Mouse (Mus musculus): Measurements from ENCODE around the gene Dlx6.

Dlx6 gene

GRCm38 (mm10) chr6:6863160-6863870 lies at the start of gene Dlx6:
Gene Dlx6, plus strand, starts transcription at chr6:6863334.
- DNase-seq (ENCODE audit: low spot score in 2 of 2): no peak

DNA sequence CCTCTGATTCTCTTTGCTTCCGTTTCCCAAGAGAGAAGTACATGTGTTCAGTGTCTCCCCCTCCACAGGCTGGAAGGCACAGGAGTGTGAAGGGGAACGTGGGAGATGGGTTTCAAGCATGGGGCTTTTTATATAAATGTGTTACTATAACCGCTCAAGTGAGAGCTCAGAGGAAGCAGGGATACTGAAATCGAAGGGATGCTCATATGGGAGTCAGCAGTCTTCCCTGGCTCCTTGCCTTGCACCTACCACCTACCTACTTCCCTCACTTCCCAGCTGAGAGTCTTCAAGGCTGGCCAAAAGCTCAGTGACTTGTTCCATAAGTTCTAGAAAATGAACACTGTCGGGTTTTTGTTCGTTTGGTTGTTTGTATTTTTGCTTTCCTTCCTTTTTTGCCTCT lies 46.3 kb upstream of the Dlx6 start:
- no peak for DNase-seq (ENCODE audit: low spot score in 2 of 2)

DNA sequence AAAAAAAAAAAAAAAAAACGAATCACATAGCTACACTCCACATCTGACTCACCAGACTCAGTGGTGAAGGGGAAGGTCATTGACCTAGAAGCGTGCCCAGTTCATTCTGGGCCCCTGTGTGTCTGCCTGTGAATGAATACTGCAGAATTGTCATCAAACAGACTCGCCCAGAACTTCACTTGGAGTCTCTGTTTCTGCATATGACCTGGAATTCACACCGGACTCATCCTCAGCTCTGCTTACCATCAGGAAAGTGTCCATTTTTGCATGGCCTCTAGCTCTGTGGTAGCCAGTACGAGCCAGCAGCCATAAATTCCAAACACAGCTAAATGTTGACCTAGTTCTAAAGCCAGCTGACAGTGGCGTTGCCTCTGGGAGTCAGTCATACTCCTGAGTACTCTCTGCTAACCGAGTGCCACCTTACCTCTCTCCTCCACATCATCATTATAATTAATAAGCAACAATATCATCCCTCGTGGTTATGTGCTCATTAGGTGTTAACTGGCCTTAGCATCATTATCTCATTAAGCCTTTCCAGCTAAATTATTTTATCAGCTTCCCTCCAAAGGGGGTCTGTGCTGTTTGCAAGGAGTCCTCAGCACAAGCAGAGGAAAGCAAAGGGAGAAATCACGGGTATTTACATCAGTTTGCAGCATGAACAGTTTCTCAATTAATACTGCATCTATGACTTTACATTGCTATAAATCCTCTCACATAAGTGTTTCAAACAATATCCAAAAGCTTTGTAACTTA lies 44.9 kb upstream of the Dlx6 start:
- DNase-seq (ENCODE audit: low spot score in 2 of 2): no peak

- DNase-seq (ENCODE audit: low spot score in 2 of 2): no peak
Measured at GRCm38 (mm10) chr6:6819134-6819533, 44.0 kb upstream of the Dlx6 start.

- no peak for DNase-seq (ENCODE audit: low spot score in 2 of 2)
Measured at GRCm38 (mm10) chr6:6825313-6825712, 37.8 kb upstream of the Dlx6 start.

DNA sequence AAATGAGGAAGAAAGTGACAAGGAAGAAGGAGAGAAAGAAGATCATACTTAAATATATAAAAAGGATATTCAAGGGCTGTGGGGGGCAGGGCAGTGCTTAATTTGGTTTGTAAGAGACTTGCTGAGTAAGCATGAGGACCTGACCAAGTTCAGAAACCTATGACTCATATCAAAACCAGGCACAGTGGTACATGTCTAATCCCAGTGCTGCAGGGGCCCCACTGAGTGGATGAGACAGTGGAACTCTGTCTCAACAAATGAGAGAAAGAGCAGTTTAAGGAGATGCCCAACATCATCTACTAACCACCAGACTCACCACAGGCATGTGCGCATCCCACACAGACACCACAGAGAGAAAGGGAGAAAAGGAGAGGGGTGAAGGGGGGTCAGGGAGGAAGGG lies 36.3 kb upstream of the Dlx6 start:
- no peak for DNase-seq (ENCODE audit: low spot score in 2 of 2)

- DNase-seq (ENCODE audit: low spot score in 2 of 2): no peak
Measured at GRCm38 (mm10) chr6:6830446-6830845, 32.7 kb upstream of the Dlx6 start.

GRCm38 (mm10) chr6:6833301-6833700 lies 29.8 kb upstream of the Dlx6 start:
- no peak for DNase-seq (ENCODE audit: low spot score in 2 of 2)

DNA sequence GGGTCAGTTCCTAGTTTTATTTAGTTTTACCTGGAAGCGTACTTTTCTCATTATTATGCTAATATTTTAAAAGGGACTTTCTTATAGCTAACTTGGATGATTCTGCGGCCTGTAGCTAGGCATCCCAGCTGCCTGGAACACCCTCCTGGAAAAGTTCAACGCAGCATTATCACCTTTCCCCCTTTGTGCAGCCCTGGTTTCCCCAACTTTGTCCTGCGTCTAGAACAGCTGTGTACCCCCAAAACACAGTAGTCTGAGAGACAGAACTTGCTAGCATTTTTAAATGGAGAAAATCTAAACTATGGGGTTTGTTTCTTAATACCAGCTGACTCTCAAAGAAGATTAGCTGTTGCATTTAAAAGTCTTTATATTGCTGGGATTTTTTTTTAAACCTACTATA lies 14.6 kb upstream of the Dlx6 start:
- DNase-seq (ENCODE audit: low spot score in 2 of 2): no peak

GRCm38 (mm10) chr6:6849744-6850143 lies 13.4 kb upstream of the Dlx6 start:
- no peak for DNase-seq (ENCODE audit: low spot score in 2 of 2)

DNA sequence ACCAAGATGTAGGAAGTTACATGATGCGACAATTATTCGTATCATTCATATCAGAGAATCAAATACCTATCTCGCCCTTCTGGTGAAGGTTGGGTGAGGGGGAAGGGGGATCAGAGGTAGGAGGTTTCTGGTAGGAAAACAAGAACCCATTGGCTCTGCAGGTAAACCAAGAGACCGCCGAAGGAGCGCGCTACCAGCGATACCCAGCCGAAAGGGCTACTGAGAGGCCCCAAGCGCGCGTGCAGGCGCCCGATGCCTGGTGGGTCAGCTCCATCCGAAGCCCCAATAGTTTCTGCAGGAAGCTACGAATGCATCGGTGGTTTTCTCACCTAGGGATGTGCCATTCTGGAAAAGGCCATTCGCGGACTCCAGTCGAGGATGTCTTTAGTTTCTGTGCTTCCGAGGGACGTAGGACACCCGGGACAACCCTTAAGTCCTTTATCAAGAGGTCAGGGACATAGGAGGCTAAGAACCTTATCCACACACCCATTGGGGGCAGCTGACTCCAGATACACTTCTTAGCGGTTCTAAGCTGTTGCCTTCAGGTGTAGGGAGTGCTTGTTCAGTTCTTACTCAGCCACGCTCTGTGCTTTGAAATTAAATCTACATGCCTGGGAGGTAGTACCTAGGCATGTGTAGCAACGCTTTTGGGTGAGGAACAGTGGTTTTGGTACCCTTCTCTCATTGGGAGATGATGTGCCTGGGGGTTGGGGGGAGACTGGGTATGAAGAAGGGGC lies 12.6 kb upstream of the Dlx6 start:
- no peak for DNase-seq (ENCODE audit: low spot score in 2 of 2)

- no peak for DNase-seq (ENCODE audit: low spot score in 2 of 2)
Measured at GRCm38 (mm10) chr6:6851166-6851565, 12.0 kb upstream of the Dlx6 start.

DNA sequence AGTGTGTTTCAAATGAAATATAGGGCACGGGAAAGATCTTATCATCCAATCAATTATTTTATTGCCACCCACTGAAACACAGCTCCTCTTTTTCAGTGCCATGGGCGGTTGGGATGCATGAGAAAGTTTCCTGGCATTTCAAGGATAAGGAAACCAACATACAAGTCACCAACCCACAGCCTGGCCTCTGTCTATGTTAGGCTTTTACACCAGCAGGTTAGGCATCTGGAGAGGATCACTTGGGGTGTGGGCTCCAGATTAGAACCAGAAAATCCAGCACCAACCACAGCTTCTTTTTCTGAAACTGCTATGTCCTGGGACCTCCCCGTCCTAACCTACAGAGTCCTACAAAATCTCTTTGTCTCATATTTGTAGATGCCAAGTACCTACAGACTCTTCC lies 10.2 kb upstream of the Dlx6 start:
- DNase-seq (ENCODE audit: low spot score in 2 of 2): no peak

DNA sequence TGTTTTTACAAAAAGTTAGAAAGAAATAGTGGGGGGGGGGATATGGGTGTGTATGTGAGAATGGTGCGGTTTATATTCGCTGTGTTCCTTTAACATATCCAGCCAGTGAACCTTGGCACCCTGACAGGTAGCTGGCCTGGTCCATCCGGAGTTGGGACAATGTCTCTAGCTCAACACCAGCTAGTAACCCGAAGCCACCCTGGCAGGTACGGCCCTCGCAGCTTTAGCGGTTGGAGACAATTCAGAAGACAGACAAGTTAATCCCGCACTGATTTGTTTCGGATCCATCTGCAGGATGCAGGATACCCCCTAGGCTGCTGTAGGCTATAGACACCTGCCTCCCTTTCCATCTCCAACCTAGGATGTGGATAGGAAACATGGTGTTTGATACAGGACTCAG lies 9.0 kb upstream of the Dlx6 start:
- DNase-seq (ENCODE audit: low spot score in 2 of 2): no peak

GRCm38 (mm10) chr6:6854902-6855745 lies 8.0 kb upstream of the Dlx6 start:
- DNase-seq (ENCODE audit: low spot score in 2 of 2): no peak

- DNase-seq (ENCODE audit: low spot score in 2 of 2): no peak
Measured at GRCm38 (mm10) chr6:6855746-6856185, 7.4 kb upstream of the Dlx6 start.

DNA sequence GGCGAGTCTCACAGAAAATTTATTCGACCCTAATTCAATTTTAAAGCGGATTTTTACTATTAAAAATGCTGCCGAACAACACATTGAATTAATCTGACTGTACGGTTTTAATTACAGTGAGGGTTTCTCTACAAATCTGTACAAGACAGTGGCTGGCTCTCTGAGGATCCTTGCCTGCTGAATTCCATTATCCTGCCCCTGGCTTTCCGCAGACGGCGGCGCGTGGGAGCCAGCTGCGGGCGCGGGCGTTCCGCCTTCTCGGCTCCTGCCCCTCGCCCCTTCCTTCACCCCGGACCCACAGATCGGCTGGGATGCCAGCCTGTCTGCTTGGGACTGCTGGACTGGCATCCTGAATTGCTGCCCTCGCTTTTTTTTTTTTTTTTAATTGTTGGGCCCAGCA lies 6.8 kb upstream of the Dlx6 start:
- no peak for DNase-seq (ENCODE audit: low spot score in 2 of 2)

DNA sequence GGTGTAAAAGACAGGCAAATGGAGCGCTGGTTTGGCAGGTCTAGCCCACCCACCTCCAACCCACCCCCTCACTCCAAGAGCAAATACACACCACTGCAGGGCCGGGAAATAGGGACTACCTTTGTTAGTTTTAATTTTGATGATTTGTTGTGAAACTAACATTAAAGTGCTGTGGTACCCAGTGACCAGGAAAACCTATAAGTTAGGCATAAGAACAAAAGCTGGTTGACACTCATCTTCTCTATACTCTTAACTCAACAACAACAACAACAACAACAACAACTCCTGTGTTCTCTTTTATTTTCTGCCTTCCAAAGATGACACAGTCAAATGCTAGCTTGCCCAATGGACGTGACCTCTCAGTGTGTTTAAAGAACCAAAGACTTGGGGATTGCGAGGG lies 6.3 kb upstream of the Dlx6 start:
- DNase-seq (ENCODE audit: low spot score in 2 of 2): no peak

- DNase-seq (ENCODE audit: low spot score in 2 of 2): no peak
Measured at GRCm38 (mm10) chr6:6857766-6858165, 5.4 kb upstream of the Dlx6 start.

DNA sequence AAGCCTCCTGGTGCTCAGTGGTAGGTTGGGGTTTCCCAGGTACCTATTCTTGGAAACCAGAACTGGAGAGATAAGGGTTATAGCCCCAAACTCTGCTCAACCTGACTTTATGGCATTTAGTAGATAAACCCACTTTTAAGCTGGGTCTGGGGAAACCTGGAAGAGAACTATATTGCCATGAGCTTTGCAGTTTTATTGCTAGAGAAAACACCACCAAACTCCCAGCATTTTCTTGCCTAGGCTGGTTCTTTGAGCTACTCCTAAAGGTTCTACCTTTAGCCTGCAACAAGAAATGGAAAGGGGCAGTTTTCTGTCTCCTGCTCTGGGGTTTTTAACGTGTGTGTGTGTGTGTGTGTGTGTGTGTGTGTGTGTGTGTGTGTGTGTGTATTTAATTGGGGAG lies 4.6 kb upstream of the Dlx6 start:
- DNase-seq (ENCODE audit: low spot score in 2 of 2): no peak

GRCm38 (mm10) chr6:6859111-6859949 lies 3.8 kb upstream of the Dlx6 start:
- no peak for DNase-seq (ENCODE audit: low spot score in 2 of 2)

Data from natural killer cell, adult 2 months (primary cell).